Mouse (Mus musculus): Measurements from ENCODE around the gene Pigt.

DNA sequence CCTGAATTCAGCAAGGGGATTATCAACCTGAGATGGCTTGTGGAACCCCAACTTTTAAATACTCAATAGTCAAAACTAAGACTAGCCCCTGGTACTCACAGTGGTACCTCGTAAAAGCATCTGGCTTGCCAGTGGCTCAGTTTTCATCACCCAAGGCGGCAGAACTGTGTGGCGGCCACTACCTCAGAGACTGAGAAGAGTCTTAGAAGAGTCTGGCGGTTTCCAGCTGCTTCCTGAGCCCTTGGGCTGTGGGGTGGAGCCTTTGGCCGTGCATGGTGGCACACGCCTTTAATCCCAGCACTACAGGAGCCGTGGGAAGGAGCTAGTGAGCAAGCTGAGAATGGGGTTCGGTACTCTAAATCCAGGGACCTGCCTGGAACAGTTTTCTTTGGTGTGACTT is 25.0 kb downstream of the Pigt start:
- TF ChIP-seq CTCF (IDR thresholded peaks at IDR 0.05; ENCODE audit: low read depth) (no peak), EP300 (optimal IDR thresholded peaks at IDR 0.05) (no peak)

Data from stomach, postnatal 0 days (tissue).